Mouse (Mus musculus) olfactory bulb, adult 2 months (tissue): Measurements from ENCODE around the gene Sgms1. TPM values are rescaled to one million over a fixed set of nuclear protein-coding genes. Genes with fewer than 3 reads are reported as not detected.

Experiments
- H3K27ac ChIP-seq: fragments of 200-500 bp; 2 replicates; pipeline ENCODE4 v1.5.1; 2012; ENCODE audit warnings: low read depth, low read length; ENCODE audit not compliant: insufficient read depth
- H3K4me1 ChIP-seq: fragments of 200-500 bp; 2 replicates; pipeline ENCODE4 v1.6.1; 2012; ENCODE audit warnings: low read length; ENCODE audit not compliant: control insufficient read depth, insufficient read depth
- H3K4me3 ChIP-seq: fragments of 200-500 bp; 2 replicates; pipeline ENCODE4 v1.5.1; 2012; ENCODE audit warnings: mild to moderate bottlenecking, low read depth, low read length, moderate library complexity; ENCODE audit not compliant: insufficient read depth
- CTCF ChIP-seq: fragments of 200-500 bp; IDR thresholded peaks from 2 replicates; pipeline ENCODE4 v1.5.1; 2012; ENCODE audit warnings: low read depth, mild to moderate bottlenecking, low read length, moderate library complexity; ENCODE audit not compliant: insufficient read depth
- POLR2A ChIP-seq: fragments of 200-500 bp; IDR thresholded peaks from 2 replicates; pipeline ENCODE4 v1.6.1; 2012; ENCODE audit warnings: mild to moderate bottlenecking, low read depth, low read length, moderate library complexity; ENCODE audit not compliant: insufficient read depth
- WGBS: fragments of 180-500 bp; shearing (Covaris S2); methylation state at CpG from one replicate; pipeline ENCODE4 v1.1.7; 2018; 5-methylcytosine and 5-hydroxymethylcytosine counted together
- polyA plus RNA-seq: library from polyadenylated mRNA; stranded (reverse); fragments of >200 nt; gene quantifications from 2 replicates; pipeline ENCODE4 v1.2.4, GENCODE M21; 2012; ENCODE audit warnings: low replicate concordance; ENCODE audit not compliant: missing spikeins, insufficient read depth, insufficient read length

Gene Sgms1
- polyA plus RNA-seq, 1 experiment: not detected

DNA sequence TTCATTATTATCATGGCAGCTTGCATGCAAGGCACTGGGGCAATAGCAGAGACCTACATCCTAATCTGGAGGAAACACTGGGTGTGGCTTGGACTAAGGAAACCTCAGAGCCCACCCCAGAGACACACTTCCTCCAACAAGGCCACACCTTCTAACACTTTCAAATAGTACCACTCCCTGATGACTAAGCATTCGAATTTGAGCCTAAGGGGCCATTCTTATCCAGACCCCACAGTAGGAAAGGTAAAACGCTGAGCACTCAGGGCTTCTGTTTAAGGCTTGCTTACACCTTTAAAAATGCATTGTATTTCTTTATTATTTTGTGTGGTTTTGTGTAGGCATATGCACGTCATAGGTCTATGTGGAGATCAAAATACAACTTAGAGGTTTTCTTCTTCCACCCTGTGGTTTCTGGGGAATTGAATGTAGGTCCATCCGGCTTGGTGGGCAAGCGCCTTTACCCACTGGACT is 217.0 kb downstream of the Sgms1 start:
- WGBS: 93% methylated on average over 5 of the region's 5 CpGs
- no peak overlapping the region for H3K27ac ChIP-seq
- H3K4me3 ChIP-seq: no peak overlapping the region
- peaks cover 5% of the 10 kb centered on the region for H3K4me1 ChIP-seq
- no peak for TF ChIP-seq POLR2A
- TF ChIP-seq CTCF: no peak

DNA sequence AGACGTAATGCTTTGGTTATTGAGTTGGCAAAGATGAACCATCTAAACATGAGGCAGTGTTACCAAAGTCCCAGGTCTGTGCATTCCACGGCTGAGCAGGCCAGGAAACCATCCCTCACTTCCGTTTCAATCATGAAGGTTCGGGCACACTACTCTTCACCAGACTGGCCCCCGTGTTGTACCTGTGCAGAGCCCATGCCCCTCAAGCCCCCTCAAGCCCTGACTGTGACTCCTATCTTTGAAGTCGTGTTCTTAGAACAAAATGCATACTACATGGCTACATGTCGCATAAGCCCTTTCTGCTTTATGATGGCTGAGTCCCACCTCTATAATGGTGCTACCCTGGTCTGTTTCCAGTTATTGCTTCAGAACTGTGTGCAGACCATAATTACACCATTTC is 217.5 kb downstream of the Sgms1 start:
- no peak overlapping the region for H3K27ac ChIP-seq
- 94% methylated on average over 7 of the region's 7 CpGs for WGBS
- TF ChIP-seq CTCF (no peak), POLR2A (no peak)

DNA sequence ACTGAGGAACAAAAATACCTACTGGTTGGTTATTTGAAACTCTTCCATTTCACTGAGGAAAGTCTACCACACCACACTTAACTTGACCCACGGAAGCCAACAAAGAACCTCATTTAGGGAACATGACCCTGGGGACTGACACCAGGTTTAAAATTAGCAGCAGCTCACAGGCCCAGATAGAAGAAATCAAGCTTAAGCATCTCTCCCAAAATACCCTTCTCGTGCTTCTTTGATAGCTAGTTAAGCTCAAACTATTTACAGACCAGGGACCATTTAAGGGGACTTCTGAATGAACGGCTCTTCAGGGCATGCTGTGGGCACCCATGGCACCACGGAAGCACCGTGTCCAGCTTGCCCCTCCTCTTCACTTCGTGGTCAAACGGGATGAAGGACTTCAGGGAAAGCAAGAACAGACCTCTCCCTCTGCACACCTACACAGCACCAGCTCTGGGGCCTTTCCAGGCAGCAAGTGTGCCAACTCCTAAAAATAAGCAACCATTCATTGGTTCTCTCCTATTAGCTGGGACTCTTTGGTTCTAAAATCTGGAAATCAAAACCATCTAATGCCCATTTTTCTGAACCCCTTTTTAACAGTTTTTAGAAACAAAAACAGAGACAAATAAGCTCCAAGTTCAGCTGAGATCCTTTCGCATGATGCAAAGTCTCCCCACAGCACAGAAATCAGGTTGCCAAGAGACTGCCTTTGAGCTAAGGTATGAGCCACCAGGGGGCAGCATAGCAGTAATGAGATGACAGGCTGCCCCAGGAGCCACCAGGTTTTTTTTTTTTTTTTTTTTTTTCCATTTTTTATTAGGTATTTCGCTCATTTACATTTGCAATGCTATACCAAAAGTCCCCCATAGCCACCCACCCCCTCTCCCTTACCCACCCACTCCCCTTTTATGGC is 219.6 kb downstream of the Sgms1 start:
- Histone ChIP-seq H3K4me1 (peaks cover 5% of the 10 kb centered on the region), H3K4me3 (no peak overlapping the region), H3K27ac (no peak overlapping the region)
- WGBS: 61% methylated on average over 9 of the region's 9 CpGs
- TF ChIP-seq CTCF: no peak
- no peak for TF ChIP-seq POLR2A

More for the DNA sequence above, 217.5 kb downstream of the Sgms1 start:
- Histone ChIP-seq H3K4me1 (peaks cover 5% of the 10 kb centered on the region), H3K4me3 (no peak overlapping the region)

DNA sequence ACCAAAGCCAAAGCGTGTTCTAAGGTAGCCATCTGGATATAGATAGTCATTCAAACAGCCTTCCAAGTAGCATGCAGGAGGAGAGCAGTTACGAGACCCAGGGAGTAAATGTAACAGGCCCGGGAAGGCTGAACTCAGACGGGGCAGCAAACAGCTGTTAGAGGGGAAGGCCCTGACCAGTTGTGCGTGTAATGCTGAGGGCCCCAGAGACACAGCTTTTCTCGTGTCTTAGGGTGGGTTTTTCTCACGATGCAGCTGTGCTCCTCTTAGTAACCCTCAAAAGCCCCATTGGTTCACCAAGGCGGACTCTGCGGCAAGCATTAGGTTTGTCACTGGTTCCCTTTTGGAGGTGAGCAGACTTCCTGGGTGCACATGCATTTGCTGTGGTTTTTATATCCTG is 221.5 kb downstream of the Sgms1 start:
- no peak overlapping the region for H3K27ac ChIP-seq
- no peak overlapping the region for H3K4me3 ChIP-seq
- WGBS: 89% methylated on average over 9 of the region's 9 CpGs
- TF ChIP-seq POLR2A (no peak), CTCF (no peak)
- peaks cover 3% of the 10 kb centered on the region for H3K4me1 ChIP-seq

DNA sequence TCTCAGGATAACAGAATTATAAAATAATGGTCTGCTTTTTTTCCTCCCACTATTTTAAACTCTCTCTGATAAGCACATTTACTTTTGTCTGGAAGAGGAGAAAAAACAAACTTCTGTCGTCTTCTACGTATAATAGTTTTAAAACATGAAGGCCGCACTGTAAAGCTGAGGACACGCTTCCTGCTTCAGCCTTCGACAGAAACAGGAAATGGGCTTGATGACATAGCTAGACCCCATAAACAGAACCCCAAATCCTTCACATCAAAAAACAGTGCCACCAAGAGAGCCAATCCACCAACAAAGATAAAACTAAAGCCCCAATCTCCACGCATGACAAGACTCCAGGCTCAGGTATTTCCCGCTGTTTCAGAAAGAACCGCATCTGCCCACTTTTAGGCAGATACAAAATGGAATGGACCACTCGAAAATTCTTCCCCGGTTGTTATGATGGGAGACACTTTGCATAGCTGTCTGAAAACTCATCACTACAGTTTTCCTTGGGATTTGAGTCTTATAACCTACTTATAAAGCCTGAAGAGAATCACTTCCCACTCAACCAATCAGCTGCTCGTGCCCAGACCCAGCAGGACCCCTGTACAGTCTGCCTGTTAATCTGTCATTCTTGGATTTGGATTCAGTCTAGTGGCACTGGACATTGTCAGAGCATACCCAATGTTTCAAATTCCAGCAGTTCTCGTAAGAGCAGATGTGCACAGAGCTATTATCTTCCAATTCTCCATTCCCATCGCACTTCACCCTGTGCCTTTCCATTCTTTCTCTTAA is 222.5 kb downstream of the Sgms1 start:
- Histone ChIP-seq H3K27ac (no peak overlapping the region), H3K4me3 (no peak overlapping the region), H3K4me1 (peaks cover 3% of the 10 kb centered on the region)
- 95% methylated on average over 13 of the region's 13 CpGs for WGBS
- TF ChIP-seq CTCF: no peak
- TF ChIP-seq POLR2A: no peak

DNA sequence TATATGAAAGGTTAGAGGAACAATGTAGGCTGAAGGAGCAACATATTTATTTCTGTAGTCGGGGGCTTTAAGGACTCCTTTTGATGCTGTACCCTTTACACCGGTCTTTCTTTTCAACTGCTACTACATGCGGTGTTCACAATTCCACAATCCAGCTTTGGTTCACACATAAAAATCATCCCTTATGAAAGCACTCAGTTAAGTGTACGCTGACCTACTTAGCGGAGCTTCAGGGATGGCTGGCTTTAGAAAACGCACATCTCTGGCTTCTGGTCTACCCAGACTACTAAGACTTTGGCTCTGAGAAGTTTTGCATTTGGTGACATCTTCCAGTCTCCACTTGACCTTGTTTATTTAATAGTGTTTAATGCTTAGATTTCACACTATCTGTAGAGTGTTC is 223.8 kb downstream of the Sgms1 start:
- TF ChIP-seq CTCF: no peak
- no peak overlapping the region for H3K27ac ChIP-seq
- peaks cover 3% of the 10 kb centered on the region for H3K4me1 ChIP-seq
- 73% methylated on average over 6 of the region's 6 CpGs for WGBS
- H3K4me3 ChIP-seq: no peak overlapping the region

DNA sequence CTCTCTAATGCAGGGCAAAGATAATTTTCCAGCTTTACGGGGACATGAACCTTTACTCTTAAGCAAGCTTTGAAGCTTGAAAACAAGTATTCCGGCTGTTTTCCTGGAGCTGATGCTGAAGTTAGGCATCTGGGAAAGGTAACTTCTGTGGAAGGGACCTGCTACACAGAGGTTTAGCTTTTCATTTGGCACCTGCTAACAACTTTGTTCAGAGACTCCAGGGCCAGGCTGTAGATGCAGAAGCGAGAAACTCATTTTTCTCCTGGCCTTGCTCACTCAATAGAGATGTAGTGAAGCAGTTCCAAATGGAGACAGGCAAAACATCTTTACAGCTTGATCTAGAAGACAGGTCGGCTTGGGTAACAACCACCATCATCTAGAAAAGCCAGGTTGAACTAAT is 225.4 kb downstream of the Sgms1 start:
- H3K27ac ChIP-seq: no peak overlapping the region
- TF ChIP-seq POLR2A: no peak
- TF ChIP-seq CTCF: no peak
- 94% methylated on average over 4 of the region's 4 CpGs for WGBS

DNA sequence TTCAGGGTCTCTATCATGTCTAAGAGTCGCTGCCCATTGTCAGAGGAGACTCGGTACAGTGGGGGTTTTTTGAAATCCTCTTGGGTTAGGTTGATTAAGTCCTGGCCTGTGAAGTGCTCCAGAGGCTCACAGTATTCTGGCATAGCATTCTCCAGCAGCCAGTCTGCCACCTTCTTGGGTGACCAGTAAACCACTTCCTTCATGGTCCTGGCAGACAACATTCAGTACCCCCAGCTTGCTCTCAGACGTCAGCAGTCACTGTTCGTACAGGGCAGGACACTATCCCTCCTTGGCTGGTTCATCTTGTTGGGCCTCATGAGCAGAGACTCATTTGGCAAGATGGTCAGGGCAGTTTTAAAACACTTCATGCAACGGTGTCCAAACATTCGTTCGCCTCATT is 229.6 kb downstream of the Sgms1 start:
- Histone ChIP-seq H3K4me1 (no peaks in the 10 kb centered on the region), H3K4me3 (no peak overlapping the region), H3K27ac (no peak overlapping the region)
- TF ChIP-seq CTCF: no peak
- 96% methylated on average over 7 of the region's 7 CpGs for WGBS

More for the DNA sequence above, 225.4 kb downstream of the Sgms1 start:
- no peak overlapping the region for H3K4me3 ChIP-seq
- no peaks in the 10 kb centered on the region for H3K4me1 ChIP-seq

DNA sequence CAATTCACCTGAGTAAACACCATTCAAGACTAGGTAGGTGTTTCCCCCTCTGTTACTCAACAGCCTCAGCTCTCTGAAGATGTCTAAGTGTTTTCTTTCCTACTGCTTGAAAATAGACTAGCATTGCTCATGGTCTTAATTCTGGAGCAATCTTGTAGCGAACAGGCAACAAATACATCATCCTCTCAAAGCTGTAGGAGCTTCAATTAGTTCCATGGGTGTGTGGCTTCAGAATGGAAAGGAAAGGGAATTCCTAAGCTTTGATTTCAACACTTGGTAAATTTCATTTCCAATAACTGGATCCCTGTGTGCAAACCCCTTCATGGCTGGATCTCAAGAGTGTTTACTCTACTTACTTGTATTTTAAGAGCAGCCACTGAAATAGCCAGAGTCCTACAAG is 230.3 kb downstream of the Sgms1 start:
- TF ChIP-seq CTCF (no peak), POLR2A (no peak)
- H3K4me1 ChIP-seq: no peaks in the 10 kb centered on the region
- no peak overlapping the region for H3K27ac ChIP-seq
- WGBS: 90% methylated on average over 1 of the region's 1 CpGs
- no peak overlapping the region for H3K4me3 ChIP-seq
